Mouse (Mus musculus): ENCODE results near the gene Ncdn.
A peak's percentile ranks its signal among the peaks of the same experiment; 100 is the strongest.

Ncdn gene

DNA sequence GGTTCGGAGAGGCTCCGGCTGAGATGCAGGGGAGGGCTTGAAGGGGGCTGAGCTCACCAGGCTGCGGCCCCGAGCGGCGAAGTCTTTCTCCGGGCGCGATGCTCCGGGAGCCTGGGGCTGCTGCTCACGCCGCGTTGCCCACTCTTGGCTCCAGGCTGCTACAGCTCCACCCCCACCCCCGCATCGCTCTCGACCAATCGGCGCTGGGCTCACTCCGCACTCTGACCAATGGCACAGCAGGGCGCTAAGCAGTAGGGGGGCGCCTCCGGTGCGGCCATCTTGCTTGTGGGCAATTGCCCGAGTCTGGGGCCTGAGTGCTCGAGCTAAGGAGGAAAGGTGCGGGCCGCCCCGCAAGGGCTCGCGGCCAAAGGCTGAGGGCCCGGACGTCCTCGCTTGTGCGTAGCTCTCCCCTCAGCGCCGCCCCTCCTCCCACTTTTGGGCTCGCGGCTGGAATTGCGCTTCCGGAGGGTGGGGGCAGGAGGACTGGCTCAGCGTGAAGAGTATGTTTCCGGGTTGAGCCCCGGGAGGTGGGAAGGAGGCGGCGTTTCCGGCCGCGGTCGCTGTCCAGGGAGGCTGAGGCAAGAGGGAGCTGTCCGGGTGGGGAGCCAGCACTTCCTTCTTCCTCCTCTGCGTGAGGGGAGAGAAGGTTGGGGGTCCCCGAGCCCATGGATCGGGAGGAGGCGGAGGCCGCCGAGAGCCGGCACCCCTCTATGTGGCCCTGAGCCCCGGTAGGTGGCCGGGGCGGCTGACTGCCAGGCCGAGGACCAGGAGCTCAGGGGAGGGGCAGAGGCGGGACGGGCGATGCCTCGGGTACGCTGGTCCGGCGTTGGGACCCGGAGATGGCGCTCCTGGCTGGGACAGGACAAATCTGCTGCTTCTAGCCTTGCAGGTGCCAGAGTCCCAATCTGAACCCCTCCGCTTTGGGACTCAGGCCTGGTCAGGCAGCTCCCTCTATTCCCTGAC lies at the start of gene Ncdn, which contains the start of gene AU040320:
TSS of gene Ncdn (minus strand) at position 171 of the 963 bp plus-strand sequence.
TSS of gene AU040320 (plus strand) at position 277 of the 963 bp plus-strand sequence.
- DNase-seq (ENCODE audit: low spot score), result peak; percentile 94

DNA sequence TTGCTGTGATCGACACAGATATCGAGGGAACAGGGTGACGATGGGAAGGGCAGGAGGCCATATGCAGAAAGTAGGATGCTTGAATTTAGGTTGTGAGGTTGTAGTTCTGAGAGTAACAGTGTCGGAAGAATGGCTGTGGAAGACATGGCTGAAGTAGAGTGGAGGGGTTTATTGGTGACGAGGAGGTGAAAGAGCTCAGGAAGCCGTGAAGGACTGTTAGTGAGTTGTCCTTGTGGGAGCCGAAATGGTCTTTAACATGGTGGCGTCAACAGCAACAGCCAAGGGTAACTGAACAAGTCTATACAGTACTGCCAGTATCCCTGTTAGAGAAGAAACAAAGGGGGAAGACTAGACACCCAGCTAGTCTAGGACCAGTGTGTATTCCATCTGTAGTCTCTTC lies 48.9 kb upstream of the Ncdn start:
- DNase-seq (ENCODE audit: low spot score), result no peak

DNA sequence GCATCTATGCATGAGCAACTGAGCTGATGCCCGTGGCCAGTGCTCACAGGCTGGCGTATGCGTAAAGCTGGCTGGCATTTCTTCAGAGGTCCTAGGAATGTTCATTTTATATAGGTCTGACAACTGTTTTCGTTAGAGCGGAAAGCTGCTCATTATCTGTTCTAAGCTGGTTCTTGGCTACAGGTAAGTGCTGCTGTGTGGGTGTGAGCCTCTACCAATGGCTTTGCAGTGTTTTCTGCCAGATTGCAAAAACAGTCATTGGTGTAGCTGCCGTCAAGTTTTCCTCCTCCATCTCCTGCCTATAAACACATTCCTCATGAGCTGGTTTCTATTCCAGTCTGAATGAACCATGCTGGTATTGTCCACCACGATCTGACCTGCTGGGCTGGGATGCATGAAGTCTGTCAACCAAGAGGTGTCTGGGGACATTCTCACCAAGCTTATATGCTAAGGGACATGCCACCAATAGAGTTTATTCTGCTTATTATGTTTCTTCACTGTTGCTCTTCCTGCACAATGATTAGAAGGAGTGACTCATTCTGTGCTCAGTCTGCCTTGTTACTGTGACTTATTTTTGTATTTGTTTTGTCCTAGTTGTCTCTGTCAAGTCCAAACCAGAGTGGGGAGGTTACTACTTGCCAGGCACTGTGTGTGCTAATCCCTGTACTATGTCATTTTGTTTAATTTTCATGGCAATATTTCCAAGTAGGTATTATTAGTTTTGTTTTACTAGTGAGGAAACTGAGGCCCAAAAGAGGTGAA lies 39.3 kb upstream of the Ncdn start:
- no peak for DNase-seq (ENCODE audit: low spot score)

DNA sequence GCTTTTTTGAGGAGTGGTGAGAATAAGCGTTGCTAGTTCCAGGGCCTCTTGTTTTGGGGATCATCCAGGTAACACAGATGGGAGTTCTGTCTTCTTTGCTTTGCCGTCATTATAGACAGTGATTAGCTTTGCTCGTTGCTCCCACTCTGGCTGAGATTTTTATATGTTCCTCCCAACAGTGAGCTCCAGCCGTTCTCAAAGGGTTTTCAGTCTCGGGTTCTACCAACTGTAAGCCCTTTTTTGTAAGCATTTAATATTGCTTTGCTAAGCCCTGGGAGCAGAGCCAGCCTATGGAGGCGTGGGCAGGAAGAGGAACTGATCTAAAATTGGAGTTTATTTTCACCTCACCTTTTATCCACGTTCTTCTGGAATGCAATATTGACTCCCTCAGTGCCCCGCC lies 29.8 kb upstream of the Ncdn start:
- no peak for DNase-seq (ENCODE audit: low spot score)

DNA sequence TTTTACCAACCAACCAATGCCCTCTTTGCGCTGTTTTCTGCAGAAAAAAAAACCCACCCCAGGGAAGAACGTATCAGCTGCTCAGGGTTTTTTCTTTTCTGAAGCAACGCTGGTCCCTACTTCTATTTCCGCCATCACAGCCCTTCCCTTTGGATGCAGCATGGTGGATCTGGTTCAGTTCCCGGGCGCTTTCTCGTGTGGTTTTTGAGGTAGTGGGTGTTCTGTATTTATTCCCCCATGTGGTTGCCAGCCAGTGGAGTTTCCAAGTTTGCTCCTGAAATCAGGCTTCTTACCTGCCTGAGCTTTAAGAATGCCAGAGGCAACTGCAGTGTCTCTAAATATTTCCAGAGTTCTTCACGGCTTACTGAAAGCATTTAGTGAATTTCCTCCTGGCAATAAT lies 29.3 kb upstream of the Ncdn start:
- DNase-seq (ENCODE audit: low spot score), result no peak

DNA sequence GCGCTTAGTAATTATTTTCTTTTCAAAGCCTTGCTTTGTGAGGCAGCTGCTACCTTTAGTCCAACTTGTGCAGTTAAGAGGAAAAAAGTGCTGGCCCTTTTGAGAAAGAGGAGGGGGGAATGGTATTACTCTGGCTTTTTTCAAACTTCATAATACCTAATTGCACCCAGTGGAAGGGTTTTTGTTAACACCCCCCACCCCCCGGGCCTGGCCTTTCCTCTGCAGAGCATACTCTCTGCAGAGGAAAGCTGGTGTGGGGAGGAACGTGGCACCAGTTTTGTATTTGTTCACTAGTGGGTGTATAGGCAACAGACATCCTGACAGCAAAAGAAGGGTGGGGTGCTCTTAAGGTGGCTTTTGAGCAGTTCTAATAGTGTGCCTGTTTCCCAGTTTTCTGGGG lies 28.6 kb upstream of the Ncdn start:
- no peak for DNase-seq (ENCODE audit: low spot score)

DNA sequence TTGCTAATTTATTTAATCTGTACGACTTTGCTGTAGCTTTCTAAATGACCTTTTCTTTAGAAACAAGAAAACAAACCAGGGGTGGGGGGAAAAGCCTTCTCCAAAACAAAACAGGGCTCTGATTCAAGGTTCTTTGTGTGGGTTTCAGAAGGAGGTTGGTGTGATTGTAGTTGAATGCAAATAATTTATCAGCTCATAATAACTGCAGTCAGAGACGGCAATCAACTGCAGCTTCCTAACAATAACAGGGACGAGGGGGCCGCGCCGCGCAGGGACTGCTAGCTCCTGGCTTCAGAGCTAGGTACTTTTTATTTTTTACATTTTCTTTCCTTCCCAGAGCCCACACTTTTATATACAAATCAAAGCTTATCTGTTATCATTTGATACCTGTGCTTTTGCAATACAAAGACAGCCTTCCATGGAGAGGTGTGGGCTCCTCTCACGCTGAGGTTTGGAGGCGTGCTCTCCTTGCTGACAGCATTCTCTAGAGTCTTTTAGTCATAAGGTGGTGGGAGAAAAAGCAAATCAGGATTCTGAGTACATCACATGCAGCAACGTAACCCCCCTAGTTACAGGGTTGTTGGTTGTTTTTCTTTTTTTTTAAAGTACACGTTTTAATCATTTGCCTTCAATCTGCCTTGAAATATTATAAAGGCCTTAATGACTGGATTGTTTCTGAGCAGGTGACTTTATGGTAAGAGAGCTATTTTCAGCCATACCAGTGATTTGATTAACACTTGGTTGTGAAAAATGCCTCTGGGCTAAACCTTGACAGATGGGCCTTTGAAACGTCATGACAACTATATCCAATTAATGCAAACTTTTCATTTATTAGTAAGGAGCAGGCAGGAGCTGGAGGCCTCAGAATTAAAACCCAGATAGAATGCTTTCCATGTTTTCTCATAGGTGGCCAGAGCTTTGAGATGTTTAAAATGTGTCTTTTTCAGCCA lies 26.9 kb upstream of the Ncdn start:
- no peak for DNase-seq (ENCODE audit: low spot score)

DNA sequence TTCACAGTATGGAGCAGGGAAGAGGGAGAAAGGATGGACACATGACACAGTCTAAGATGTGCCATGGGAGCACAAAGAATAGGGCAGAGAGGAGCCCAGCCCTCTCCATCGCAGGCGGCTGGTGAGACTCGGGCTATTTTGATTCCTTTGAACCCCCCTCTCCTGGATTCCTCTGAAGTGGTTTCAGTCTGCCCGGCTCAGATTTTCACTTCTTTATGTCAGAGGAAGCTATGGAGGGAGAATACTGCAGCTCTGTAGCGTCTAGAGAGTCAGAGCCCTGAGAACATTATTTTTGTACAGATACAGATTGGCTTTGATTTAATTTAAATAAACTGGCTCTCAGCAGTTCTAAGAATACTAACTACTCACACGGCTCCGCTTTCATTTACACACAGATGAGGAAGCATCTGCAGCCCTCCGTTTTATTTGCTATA lies 25.9 kb upstream of the Ncdn start:
- no peak for DNase-seq (ENCODE audit: low spot score)

DNA sequence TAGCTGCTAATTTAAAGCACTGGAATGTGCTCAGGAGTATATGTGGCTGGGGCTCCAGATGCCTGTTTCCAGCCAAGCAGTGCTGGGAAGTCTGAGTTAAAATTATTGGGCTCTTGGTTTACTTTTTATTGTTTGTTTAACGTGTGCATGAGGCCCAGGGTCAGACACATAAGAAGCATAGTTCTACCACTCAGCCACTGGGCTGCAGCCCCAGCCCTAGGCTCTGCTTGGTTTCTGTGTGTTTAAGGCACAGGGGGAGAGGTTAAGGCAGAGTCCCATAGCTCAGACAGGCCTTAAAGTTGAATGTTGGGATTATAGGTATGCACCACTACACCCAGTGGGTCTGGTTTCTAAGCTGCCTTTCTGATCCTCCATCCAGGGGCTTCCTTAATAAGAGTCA lies 21.9 kb upstream of the Ncdn start:
- no peak for DNase-seq (ENCODE audit: low spot score)

DNA sequence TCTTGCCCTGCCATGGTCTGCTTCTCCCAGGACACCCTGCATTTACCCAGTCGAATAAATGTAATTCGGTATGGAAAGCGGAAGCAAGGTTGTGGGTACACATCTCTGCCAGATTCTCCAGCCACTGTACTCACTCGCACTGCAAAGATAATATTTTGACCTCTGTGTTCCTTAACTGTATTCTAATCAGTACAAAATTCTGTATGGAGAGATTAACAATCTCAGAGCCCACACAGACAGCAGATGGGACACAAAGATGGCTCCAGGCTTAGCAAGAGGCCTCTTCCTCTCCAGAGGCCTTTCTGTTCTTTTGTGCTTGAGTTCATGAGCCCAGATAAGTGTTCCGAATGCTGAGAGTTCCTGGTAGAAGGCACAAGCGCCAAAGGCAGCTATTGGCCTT lies 20.6 kb upstream of the Ncdn start:
- DNase-seq (ENCODE audit: low spot score), result no peak

DNA sequence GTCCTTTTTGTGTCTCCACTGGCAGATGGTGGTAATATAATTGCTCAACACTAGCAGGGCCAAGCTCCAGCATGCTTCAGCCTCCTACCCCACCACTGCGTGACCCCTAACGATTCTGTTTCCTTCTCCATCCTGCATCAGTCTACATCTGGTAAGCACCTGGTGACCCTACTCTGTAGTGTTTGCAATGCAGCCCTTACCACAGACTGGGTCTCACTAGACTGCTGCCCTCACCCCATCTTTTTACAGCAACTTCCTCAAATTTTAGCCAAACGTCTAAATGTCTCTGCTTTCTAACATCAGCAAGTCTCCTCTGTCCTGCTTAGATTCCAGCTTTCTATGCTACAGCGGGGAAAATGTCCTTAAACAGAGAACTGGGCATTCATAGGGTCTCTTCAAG lies 17.6 kb upstream of the Ncdn start:
- no peak for DNase-seq (ENCODE audit: low spot score)

DNA sequence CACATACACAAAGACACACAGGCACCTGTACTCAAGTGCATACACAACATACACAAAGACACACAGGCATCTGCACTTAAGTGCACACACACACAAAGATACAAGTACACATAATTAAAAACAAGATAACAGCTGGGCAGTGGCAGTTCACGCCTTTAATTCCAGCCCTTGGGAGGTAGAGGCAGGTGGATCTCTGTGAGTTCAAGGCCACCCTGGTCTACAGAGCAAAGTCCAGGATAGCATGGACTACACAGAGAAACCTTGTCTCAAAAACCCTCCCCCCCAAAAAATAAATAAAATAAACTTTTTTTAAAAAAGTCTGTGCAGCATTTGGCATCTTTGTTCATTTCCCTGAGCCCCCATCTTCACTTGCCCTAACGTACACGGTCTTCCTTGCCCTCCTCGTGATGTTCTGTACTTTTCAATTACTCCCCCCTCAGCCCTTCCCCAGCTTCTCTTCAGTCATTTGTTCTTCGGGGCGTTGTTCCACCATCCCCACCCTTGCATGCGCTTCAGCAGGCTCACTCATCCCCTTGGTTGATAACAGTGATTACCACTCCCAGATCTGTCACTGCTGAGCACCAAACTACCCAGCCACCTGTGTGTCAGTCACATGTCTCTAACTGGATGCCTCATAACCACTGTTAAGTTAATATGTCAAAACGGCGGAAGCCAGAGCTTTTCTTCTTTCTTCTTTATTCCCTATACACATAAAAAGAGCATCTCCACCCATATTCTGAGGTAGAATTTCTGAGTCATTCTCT lies 16.7 kb upstream of the Ncdn start:
- no peak for DNase-seq (ENCODE audit: low spot score)

DNA sequence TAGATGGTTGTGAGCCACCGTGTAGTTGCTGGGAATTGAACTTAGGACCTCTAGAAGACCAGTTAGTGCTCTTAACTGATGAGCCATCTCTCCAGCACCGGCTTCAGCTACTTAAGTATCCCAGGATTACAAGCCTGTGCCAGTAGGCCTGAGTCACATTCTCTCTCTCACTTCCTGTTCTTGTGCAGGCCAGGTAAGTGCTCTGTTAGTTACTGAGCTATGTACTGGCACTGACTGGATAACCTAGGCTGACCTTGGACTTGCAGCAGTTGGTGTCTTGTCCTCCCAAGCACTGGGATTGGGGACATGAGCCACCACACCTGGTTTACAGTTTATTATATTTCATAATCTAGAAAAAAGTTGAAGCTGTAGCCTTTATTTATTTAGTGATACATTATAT lies 10.2 kb upstream of the Ncdn start:
- DNase-seq (ENCODE audit: low spot score), result no peak

DNA sequence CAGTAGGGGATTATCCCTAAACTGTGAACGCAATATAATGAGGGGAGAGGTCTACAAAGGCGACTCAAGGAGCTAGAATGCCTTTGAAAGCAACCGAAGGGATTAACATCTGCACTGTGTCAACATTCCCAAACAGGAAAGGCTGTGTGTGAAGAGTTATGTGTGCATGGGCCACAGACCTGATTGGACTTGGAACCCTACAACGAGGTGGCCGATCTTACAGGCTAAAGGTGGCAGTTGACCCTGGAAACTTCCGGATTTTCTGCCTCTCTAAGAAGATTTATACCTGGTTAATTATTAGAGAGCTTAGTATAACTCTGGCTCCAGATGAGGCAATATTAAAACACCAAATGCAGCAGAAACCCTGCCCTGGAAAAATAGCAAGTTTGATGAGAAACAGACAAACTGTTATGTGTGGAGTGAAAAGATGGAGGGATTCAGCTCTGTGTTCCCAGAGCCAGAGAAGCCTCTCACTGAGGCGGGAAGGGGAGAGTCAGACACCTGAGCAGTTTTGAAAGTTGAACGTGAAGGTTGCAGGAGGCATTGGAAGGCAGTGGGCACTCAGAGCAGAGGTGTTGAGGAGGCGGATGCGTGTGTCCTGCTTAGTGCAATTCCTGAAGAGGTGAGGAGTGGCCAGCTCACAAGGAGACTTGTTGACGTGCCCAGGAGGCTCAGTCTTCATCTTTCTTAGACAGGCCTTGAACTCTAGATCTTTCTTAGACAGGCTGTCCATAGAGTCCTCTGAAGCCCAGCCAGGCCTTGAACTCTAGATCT lies 9.5 kb upstream of the Ncdn start:
- no peak for DNase-seq (ENCODE audit: low spot score)

DNA sequence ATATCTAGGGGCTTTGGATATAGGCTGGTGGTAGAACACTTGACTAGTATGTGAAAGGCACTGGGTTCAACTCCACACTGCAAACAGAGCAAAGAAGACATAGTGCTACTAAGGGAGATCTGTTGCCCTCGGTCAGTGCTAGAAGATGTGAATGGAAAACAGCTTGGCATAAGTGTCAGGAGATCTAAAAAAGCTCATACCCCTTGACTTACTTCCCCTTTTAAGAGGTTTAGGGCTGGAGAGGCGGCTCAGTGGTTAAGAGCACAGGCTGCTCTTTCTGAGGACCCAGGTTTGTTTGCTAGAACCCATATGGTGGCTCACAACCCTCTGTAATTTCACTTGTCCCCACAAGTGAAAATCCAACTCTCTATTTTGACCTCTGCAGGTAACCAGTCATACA lies 6.2 kb upstream of the Ncdn start:
- DNase-seq (ENCODE audit: low spot score), result no peak

DNA sequence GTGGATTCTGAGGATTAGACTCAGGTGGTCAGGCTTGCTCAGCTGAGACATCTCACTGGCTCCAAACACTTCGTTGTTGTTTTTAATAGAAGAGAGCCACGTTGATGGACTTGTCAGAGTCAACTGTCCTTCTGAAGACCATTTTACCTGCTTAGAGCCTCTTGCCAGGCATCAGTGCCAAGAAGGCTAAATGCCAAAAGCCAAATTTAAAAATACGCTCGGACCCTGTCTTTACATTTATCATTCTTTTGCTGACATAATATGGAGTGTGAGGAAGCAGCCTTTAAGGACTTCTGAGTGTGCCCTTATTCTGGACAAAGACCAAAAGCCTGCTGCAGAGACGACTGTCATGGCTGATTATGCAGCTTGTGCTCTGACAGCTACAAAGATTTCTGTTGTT lies 5.1 kb upstream of the Ncdn start:
- no peak for DNase-seq (ENCODE audit: low spot score)

DNA sequence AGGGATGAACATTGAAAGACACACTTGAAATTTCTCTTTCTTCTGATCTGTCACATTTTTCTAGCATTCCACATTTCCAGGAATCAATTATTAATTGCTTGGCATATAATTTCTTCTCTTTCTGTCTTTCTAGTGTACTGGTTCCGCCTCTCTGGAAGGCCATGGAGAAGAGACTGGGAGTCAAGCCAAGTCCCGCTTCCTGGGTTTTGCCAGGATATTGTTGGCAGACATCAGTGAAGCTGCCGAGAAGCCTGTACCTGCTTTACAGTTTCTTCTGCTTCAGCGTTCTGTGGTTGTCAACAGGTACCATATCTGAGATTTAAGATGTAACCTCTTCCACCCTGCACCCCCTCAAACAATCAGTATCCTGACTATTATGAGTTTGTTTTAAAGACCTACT lies 3.5 kb upstream of the Ncdn start:
- no peak for DNase-seq (ENCODE audit: low spot score)

DNA sequence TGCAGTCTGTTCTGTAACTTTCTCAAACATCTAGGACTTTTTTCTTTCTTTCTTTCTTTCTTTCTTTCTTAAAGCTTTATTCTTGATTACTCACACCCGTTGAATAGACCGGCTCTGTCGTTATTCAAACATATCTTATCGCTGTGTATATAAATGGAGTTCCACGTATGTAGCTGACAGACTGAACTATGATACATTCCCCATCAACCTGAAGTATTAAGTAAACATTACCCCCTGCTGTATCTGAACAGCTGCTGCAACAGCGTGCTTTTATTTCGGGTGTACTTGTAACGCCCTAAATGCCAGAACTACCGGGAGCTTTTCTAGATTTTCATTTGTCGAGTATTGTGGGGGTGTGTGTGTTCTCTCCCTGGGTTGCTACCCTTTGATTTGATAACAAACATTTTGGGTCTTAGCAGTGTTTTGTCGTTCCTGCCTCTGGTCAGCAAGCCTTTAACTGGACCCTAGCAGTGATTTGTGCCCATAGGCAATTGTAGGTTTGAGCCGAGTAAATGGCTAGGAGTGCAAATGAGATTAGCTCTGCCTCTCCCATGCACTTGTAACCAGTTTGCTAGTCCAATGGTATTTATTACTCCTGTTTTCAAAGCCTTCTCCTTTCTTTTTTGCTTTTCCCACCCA lies 1.6 kb upstream of the Ncdn start:
- DNase-seq (ENCODE audit: low spot score), result no peak

DNA sequence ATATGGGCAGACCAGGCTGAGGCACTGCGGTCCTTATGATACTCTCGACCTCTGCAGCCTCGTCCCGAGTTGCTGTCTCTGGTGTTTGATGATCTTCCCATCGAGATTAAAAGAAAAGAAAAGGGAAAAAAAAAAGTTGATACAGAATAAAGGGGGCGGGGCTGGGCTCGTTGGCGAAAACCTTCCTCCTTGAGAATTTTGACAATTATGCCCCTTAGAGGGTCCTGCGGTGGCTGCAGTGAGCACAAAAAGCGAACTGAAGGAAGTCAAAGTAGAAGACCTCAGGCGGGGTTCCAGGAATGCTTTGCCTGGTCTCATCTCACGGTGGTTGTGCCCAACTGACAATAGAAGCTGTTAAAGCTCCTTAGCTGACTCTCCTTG lies 983 bp upstream of the Ncdn start:
- DNase-seq (ENCODE audit: low spot score), result no peak

DNA sequence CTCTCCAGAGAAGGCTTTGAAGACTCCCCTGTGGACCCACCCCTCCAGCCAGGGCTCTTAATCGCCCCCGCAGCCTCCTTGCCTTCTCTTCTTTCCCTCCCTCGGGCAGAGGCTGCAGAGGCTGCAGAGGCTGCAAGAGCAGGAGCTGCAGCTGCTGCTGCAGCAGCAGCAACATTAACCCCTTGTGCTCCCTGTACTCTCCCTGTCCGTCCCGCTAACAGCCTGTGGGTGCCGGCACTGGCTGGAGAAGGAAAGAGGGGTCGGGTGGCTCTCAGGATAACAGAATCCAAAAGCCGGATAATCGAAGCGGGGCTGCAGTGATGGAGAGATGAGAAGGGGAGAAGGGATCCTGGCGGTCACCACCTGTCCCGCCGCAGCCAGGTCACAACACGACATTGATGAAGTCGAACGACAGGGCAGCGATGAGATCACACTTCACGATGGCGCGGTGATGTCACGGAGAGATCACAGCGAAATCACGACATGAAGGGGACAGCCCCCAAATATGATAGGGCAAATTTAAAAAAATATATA lies 563 bp downstream of the Ncdn start:
- peak; percentile 26 for DNase-seq (ENCODE audit: low spot score)
